Mouse (Mus musculus) lung, postnatal 0 days (tissue): Measurements from ENCODE around the gene Ppp1r9b.

Experiments used
- CTCF ChIP-seq: IDR thresholded peaks from 2 replicates; pipeline ENCODE4 v1.5.1; 2016; ENCODE audit warnings: antibody characterized with exemption, mild to moderate bottlenecking
- EP300 ChIP-seq: IDR thresholded peaks from 2 replicates; pipeline ENCODE4 v1.6.1; 2016; ENCODE audit warnings: antibody characterized with exemption, mild to moderate bottlenecking, control low read depth

GRCm38 (mm10) chr11:95027850-95028470, 37.1 kb downstream of the Ppp1r9b start:
- TF ChIP-seq EP300 = no peak
- TF ChIP-seq CTCF = no peak
